Mouse (Mus musculus): Measurements from ENCODE around the gene Trex1. TPM values are rescaled to one million over a fixed set of nuclear protein-coding genes. Genes with fewer than 3 reads are reported as not detected.

Gene Trex1
- polyA plus RNA-seq, 1 experiment from 2014 or later = 14.3 TPM

GRCm38 (mm10) chr9:109008994-109009635 is 50.4 kb downstream of the Trex1 start:
- DNase-seq (no peak), ATAC-seq (peak; percentile 11; the same call in 1 of the 2 replicates)
- Histone ChIP-seq H3K4me3 (ENCODE audit: low read depth, low read length) (no peak overlapping the region), H3K27me3 (ENCODE audit: insufficient read depth, low read length) (no peaks in the 10 kb centered on the region), H3K9me3 (ENCODE audit: low read length) (no peaks in the 10 kb centered on the region), H3K4me1 (ENCODE audit: insufficient read depth) (no peaks in the 10 kb centered on the region), H3K9ac (replicated peaks) (no peak overlapping the region), H3K27ac (ENCODE audit: low read depth) (no peak overlapping the region), H3K4me2 (ENCODE audit: low read depth, low read length) (no peak overlapping the region), H3K36me3 (replicated peaks; ENCODE audit: insufficient read depth, low read length) (peaks cover 2% of the 10 kb centered on the region; the same call in 1 of the 2 replicates)
- no peak for TF ChIP-seq CTCF (IDR thresholded peaks at IDR 0.05; ENCODE audit: low read depth)
- TF ChIP-seq EP300 (IDR thresholded peaks at IDR 0.05; ENCODE audit: low read depth) = no peak
- 59% methylated on average over 9 of the region's 10 CpGs for WGBS (ENCODE audit: insufficient replicate concordance)

GRCm38 (mm10) chr9:109008081-109008480 is 51.5 kb downstream of the Trex1 start:
- Histone ChIP-seq H3K4me1 (ENCODE audit: insufficient read depth) (no peaks in the 10 kb centered on the region), H3K36me3 (replicated peaks; ENCODE audit: insufficient read depth, low read length) (peaks cover 2% of the 10 kb centered on the region; the same call in 1 of the 2 replicates), H3K9ac (replicated peaks) (no peak overlapping the region), H3K27ac (ENCODE audit: low read depth) (no peak overlapping the region), H3K9me3 (ENCODE audit: low read length) (no peaks in the 10 kb centered on the region), H3K4me2 (ENCODE audit: low read depth, low read length) (no peak overlapping the region), H3K4me3 (ENCODE audit: low read depth, low read length) (no peak overlapping the region), H3K27me3 (ENCODE audit: insufficient read depth, low read length) (no peaks in the 10 kb centered on the region)
- TF ChIP-seq EP300 (IDR thresholded peaks at IDR 0.05; ENCODE audit: low read depth) = no peak
- no peak for TF ChIP-seq CTCF (IDR thresholded peaks at IDR 0.05; ENCODE audit: low read depth)
- no peak for ATAC-seq
- 88% methylated on average over 9 of the region's 9 CpGs for WGBS (ENCODE audit: insufficient replicate concordance)
- no peak for DNase-seq

Other genes starting within 250 kb of the Trex1 start
- 0.09 and 0.23 TPM in 2 replicates for gene Celsr3, start 233.4 kb downstream of the Trex1 start, polyA plus RNA-seq (2015; fragmentation: Nextera tagmentation; extraction: Ambion mirVana)
- 2.4 TPM in 2 replicates for gene Slc26a6, start 206.5 kb downstream of the Trex1 start, polyA plus RNA-seq (2015; fragmentation: Nextera tagmentation; extraction: Ambion mirVana)
- gene Tmem89, start 145.1 kb downstream of the Trex1 start, polyA plus RNA-seq (2015; fragmentation: Nextera tagmentation; extraction: Ambion mirVana) = not detected in 2 replicates
- gene Uqcrc1, start 123.1 kb downstream of the Trex1 start, polyA plus RNA-seq (2015; fragmentation: Nextera tagmentation; extraction: Ambion mirVana) = 333 and 345 TPM in 2 replicates
- 0.05 and 0.13 TPM in 2 replicates for gene Col7a1, start 106.1 kb downstream of the Trex1 start, polyA plus RNA-seq (2015; fragmentation: Nextera tagmentation; extraction: Ambion mirVana)
- gene Ucn2, start 73.7 kb downstream of the Trex1 start, polyA plus RNA-seq (2015; fragmentation: Nextera tagmentation; extraction: Ambion mirVana) = not detected in 2 replicates
- gene Pfkfb4, start 68.0 kb downstream of the Trex1 start, polyA plus RNA-seq (2015; fragmentation: Nextera tagmentation; extraction: Ambion mirVana) = 3.1 and 3.8 TPM in 2 replicates
- 34.1 and 35.0 TPM in 2 replicates for gene Shisa5, start 21.2 kb downstream of the Trex1 start, polyA plus RNA-seq (2015; fragmentation: Nextera tagmentation; extraction: Ambion mirVana)
- gene Atrip, start 14.4 kb upstream of the Trex1 start, polyA plus RNA-seq (2015; fragmentation: Nextera tagmentation; extraction: Ambion mirVana) = 6.1 and 6.7 TPM in 2 replicates
- 8.9 and 9.1 TPM in 2 replicates for gene Ccdc51, start 22.8 kb upstream of the Trex1 start, polyA plus RNA-seq (2015; fragmentation: Nextera tagmentation; extraction: Ambion mirVana)
- 283 and 284 TPM in 2 replicates for gene Tma7, start 22.9 kb upstream of the Trex1 start, polyA plus RNA-seq (2015; fragmentation: Nextera tagmentation; extraction: Ambion mirVana)
- 1.9 and 2.2 TPM in 2 replicates for gene Plxnb1, start 35.7 kb upstream of the Trex1 start, polyA plus RNA-seq (2015; fragmentation: Nextera tagmentation; extraction: Ambion mirVana)
- gene Fbxw21, start 102.3 kb upstream of the Trex1 start, polyA plus RNA-seq (2015; fragmentation: Nextera tagmentation; extraction: Ambion mirVana) = not detected in 2 replicates
- not detected in 2 replicates for gene Fbxw13, start 136.2 kb upstream of the Trex1 start, polyA plus RNA-seq (2015; fragmentation: Nextera tagmentation; extraction: Ambion mirVana)
- not detected in 2 replicates for gene Fbxw20, start 175.0 kb upstream of the Trex1 start, polyA plus RNA-seq (2015; fragmentation: Nextera tagmentation; extraction: Ambion mirVana)
- gene Fbxw14, start 227.9 kb upstream of the Trex1 start, polyA plus RNA-seq (2015; fragmentation: Nextera tagmentation; extraction: Ambion mirVana) = not detected in 2 replicates

All from liver, postnatal 0 days (tissue).